Mouse (Mus musculus): ENCODE measurements around the gene Ccdc114.

The Ccdc114 gene

DNA sequence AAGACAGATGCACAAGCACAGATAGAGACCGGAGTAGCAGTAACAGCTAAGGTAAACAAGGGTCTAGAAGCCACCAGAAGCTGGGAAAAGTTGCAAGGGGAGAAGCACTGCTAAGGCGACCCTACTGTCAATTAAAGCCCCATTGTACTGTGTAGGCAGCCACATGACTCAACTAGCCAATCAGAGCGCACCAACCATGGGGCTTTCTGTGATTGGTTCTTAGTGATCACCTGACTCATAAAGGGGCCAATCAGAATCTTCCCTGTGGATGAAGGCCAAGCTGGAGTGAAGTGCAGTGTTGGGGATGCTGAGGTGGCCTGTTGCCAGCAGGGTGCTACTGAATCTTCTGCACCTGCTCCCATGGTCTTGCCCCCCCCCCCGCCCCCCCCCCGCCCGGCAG is 63.0 kb downstream of the Ccdc114 start:
- DNase-seq (ENCODE audit: low spot score): no peak

- DNase-seq (ENCODE audit: low spot score): no peak
Observed at GRCm38 (mm10) chr7:45988344-45988743, 64.5 kb downstream of the Ccdc114 start.

DNA sequence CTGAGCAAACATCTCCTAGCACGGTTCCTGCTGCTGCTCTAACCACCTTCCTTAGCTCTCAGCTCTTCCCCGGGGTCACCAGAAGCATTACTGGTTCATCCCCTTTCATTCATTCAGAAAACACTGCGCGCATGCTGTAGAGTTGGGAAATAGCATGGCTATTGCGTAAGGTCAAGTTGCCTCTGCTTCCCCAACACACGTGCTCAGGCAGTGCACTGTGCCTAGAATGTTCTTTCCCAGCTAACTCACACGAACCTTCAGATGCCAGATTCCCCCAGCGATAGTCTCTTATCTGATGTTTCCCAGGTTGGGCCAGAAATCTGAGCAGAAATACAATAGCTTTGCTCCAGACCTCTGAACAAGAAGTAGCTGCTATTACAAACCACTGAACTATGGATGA is 68.6 kb downstream of the Ccdc114 start:
- DNase-seq (ENCODE audit: low spot score): no peak
